Mouse (Mus musculus) spleen, adult 10 weeks (tissue): ENCODE measurements around the gene Gsta2. TPM values are rescaled to one million over a fixed set of nuclear protein-coding genes. Genes with fewer than 3 reads are reported as not detected.

Experiments
- polyA plus RNA-seq: library from polyadenylated mRNA; stranded (reverse); fragments of 350-450 nt; fragmentation: Illumina TruSeq; extraction: RNeasy Lipid Tissue Mini Kit (QIAGEN cat#74804); gene quantifications from one replicate; pipeline ENCODE4 v1.2.3, GENCODE M21; 2015; ENCODE audit warnings: low replicate concordance; ENCODE audit not compliant: insufficient read depth

The Gsta2 gene
- not detected for polyA plus RNA-seq

DNA sequence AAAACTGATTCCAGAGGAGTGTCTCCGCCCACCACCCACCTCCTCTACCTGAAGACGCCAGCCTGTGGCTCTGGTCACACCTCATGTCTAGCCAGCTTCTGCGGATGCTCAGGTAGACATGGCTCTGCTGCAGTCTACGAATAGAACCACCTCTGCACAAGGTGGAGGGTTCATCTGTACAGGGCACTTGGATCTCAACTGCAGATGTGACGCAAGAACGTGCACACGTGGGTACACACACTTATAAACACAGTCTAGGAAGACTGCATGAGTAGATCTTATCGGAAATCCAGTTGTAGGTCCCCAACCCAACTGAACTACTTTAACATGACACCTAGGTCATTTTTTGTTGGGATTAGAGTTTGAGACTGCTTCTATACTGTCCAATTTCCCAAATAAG, at the start of gene Gsta2:
TSS of gene Gsta2 (minus strand) at position 178 of the 400 bp plus-strand sequence.

DNA sequence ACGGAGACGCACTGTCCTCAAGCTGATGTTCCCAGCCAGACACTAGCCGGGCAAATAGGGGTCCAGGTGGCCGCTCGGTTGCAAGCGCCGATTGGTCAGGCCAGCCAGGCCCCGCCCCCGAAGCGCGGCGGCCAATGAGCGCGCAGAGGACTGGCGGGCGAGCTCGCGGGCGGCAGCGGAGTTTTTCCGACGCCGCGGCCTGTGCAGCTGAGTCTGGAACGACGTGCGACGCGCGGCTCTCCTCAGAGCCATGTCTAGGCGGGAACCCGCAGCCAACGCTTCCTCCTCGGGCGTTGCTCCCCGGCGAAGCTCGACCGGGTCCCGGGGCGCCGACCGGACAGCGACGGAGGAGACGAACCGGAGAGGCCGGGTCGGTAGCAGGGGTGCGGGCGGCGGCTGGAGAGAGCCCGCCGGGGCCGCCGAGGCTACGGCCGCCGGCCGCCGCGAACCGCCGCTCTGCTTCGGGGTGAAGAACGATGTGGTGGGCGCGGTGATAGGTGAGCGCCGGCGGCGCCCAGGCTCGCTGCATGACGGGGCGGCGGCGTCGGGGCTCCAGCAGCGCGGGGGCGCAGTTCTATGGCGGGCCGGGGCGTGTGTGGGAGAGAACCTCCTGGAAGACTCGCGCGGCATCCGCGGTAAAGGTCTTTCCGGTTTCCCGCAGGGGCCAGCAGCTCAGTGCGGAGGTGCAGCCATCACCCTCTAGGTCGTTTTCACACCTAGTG, 40.2 kb upstream of the Gsta2 start, which contains the start of gene Ddx43:
TSS of gene Ddx43 (plus strand) at position 148 of the 722 bp plus-strand sequence.

DNA sequence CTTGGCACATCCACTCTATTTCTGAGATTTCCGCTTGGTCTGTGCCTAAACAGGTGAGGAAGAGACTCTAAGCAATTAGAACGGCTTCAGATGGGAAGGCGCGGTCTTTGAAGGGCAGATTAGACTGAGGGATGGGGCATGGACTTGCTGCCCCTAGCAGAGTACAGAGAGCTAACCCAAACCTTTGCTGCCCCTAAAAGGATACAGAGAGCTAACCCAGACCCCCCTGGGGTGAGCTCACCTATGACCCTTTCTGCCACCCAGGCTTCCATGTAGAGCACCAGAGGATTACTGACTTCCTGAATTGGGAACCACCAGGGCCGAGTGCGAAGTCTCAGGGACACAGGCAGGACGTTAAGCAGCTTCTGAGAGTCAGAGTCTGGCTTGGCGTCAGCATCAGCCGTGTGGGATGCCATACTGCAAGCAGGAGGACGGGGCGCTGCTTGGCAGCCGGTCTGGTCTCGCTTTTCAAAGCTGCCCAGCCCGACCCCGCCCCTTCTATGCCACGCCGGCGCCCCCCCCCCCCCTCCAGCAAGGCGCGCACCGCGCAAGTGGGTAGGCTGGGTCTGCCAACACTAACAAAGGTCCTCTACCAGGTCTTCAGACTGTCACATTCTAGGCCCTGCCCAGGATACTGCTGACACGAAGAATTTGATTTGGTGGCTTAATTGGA, 22.7 kb upstream of the Gsta2 start, which contains the start of gene Ooep:
TSS of gene Ooep (minus strand) at position 613 of the 673 bp plus-strand sequence.

DNA sequence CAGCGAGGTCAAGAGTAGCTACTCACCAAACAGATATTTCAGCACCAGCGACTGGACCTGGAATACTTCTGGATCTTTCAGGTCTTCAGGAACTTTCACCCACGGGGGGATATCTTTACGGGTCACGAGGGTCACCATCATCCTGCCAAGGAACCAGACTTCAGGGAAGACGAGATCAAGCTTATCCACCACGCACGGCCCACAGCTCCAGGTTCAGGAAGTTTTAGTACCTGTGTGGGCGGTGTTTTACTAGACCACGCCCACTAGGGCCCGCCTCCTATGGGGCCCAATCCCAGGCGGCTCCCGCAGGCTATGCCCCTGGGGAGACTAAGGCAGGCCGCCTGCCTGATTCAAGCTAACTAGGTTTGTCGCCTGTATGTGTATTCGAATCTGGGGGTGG, 12.4 kb upstream of the Gsta2 start, which contains the start of gene Dppa5a:
TSS of gene Dppa5a (minus strand) at position 219 of the 400 bp plus-strand sequence.

DNA sequence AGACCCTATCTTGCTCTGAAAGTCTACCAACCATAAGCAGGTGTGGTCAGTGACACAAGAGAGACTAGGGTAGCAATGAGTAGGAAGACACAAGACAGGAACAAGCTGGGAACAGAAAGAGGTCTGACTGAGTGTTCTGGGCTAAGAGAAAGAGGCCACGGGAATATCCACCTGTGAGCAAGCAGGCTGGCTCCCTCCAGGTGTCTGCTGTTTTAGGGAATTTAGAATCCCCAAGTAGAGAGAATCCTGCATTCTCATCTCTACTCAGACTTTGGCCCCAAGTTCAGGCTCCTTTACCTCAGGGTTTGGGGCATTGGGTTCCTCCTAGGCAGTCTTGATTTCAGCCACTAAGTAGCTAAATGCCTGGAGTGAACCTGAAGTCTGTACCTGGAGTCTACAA, 28.3 kb downstream of the Gsta2 start, which contains the start of gene Omt2b:
TSS of gene Omt2b (plus strand) at position 301 of the 400 bp plus-strand sequence.

DNA sequence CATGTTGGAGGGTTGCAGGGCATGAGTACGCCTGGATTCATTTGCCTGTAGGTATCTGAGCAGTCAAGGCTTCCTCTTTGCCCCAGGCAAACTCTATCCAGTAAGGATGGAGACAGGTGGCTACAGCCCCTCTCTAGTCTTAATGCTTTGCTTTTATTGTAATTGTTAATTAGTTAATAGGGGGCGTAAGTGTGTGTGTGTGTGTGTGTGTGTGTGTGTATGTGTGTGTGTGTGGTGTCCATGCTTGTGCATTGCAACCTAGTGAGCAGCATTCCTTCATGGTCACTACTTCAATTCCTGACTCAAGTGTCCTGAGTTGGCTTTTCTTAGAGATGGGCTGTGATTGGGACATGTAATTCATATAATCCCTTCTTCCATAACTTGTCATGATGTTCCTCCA, 40.9 kb downstream of the Gsta2 start, which contains the start of gene Omt2a:
TSS of gene Omt2a (minus strand) at position 101 of the 400 bp plus-strand sequence.

DNA sequence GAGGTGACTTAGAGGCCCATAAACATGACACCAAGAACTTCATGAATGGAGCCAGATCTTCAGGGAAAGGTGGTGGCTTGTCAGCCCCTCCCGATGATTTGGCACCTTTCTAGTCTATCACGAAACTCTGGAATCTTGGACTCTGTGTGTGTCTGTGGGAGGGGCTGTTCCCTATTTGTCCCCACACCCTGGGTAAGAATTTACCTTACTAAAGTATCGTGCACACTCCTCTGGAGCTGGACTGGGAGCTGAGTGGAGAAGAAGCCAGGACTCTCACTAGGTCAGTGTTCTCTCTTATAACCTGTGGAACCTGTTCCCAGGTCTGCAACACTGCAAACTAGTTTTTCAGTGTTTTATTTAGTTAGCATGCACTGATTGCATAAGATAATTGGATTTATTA, 65.9 kb downstream of the Gsta2 start, which contains the start of gene Gm10639:
TSS of gene Gm10639 (plus strand) at position 201 of the 400 bp plus-strand sequence.

Other genes starting within 250 kb of the Gsta2 start
- 73.0 TPM for gene Fbxo9, start 246.7 kb downstream of the Gsta2 start, polyA plus RNA-seq
- 9.6 TPM for gene Ick, start 246.6 kb downstream of the Gsta2 start, polyA plus RNA-seq
- 12.8 TPM for gene Gsta4, start 173.0 kb downstream of the Gsta2 start, polyA plus RNA-seq
- not detected for gene Gsta1, start 125.1 kb downstream of the Gsta2 start, polyA plus RNA-seq
- not detected for gene Gm3776, start 98.7 kb downstream of the Gsta2 start, polyA plus RNA-seq
- gene Gm10639, start 65.9 kb downstream of the Gsta2 start, polyA plus RNA-seq = not detected
- not detected for gene Omt2a, start 41.0 kb downstream of the Gsta2 start, polyA plus RNA-seq
- gene Omt2b, start 28.2 kb downstream of the Gsta2 start, polyA plus RNA-seq = not detected
- gene Dppa5a, start 12.4 kb upstream of the Gsta2 start, polyA plus RNA-seq = not detected
- not detected for gene Ooep, start 22.9 kb upstream of the Gsta2 start, polyA plus RNA-seq
- gene Ddx43, start 40.0 kb upstream of the Gsta2 start, polyA plus RNA-seq = 1.5 TPM
- 6.5 TPM for gene Cgas, start 87.4 kb upstream of the Gsta2 start, polyA plus RNA-seq
- gene Mto1, start 92.4 kb upstream of the Gsta2 start, polyA plus RNA-seq = 24.9 TPM
- gene Gm17324, start 93.0 kb upstream of the Gsta2 start, polyA plus RNA-seq = not detected
- 13,150 TPM for gene Eef1a1, start 133.4 kb upstream of the Gsta2 start, polyA plus RNA-seq
- 10.2 TPM for gene Slc17a5, start 232.3 kb upstream of the Gsta2 start, polyA plus RNA-seq